Mouse (Mus musculus) liver, embryonic 16.5 days (tissue): ENCODE results near the gene Tmem107. TPM values are rescaled to one million over a fixed set of nuclear protein-coding genes. Genes with fewer than 3 reads are reported as not detected.

Experiments used
- ATAC-seq: fragments of 200-750 bp; cut with Nextera tagmentation; 2 replicates; pipeline ENCODE4 v1.8.0; 2017; ENCODE audit warnings: low read depth, mild to moderate bottlenecking, moderate number of reproducible peaks, moderate library complexity
- H3K27ac ChIP-seq: fragments of 300-500 bp; sonication (generic); 2 replicates; pipeline ENCODE4 v1.5.1; 2014; ENCODE audit warnings: mild to moderate bottlenecking, low read length
- H3K27me3 ChIP-seq: fragments of 300-500 bp; sonication (generic); 2 replicates; pipeline ENCODE4 v1.6.1; 2014; ENCODE audit warnings: low read depth, low read length, mixed read lengths; ENCODE audit not compliant: control insufficient read depth, insufficient read depth
- H3K36me3 ChIP-seq: fragments of 300-500 bp; sonication (generic); 2 replicates; pipeline ENCODE4 v1.6.1; 2014; ENCODE audit warnings: mild to moderate bottlenecking; ENCODE audit not compliant: control insufficient read depth, insufficient read depth
- H3K4me1 ChIP-seq: fragments of 300-500 bp; sonication (generic); 2 replicates; pipeline ENCODE4 v1.6.1; 2014; ENCODE audit warnings: low read depth, low read length, mixed read lengths; ENCODE audit not compliant: control insufficient read depth
- H3K4me2 ChIP-seq: fragments of 300-500 bp; sonication (generic); 2 replicates; pipeline ENCODE4 v1.6.1; 2014; ENCODE audit warnings: low read depth, low read length, mixed read lengths
- H3K4me3 ChIP-seq: fragments of 300-500 bp; sonication (generic); 2 replicates; pipeline ENCODE4 v1.5.1; 2014; ENCODE audit warnings: low read depth, mild to moderate bottlenecking, low read length
- H3K9ac ChIP-seq: fragments of 300-500 bp; sonication (generic); 2 replicates; pipeline ENCODE4 v1.6.1; 2014; ENCODE audit warnings: low read depth, low read length
- H3K9me3 ChIP-seq: fragments of 300-500 bp; sonication (generic); replicated peaks from 2 replicates; pipeline ENCODE4 v1.6.1; 2016; ENCODE audit warnings: low read length; ENCODE audit not compliant: control insufficient read depth
- whole genome bisulfite sequencing: fragments of 180-500 bp; shearing (Covaris S2); extraction: QIAGEN DNeasy Blood & Tissue Kit; methylation state at CpG from one replicate; pipeline ENCODE4 v1.1.7; 2014; ENCODE audit not compliant: insufficient replicate concordance; 5-methylcytosine and 5-hydroxymethylcytosine counted together
- polyA plus RNA-seq: library from polyadenylated mRNA; unstranded; fragments of >200 nt; fragmentation: Nextera tagmentation; extraction: Ambion mirVana; gene quantifications from 2 replicates; pipeline ENCODE4 v1.2.1, GENCODE M21; 2015

The Tmem107 gene
- polyA plus RNA-seq, 1 experiment from 2014 or later, result 21.7 TPM

DNA sequence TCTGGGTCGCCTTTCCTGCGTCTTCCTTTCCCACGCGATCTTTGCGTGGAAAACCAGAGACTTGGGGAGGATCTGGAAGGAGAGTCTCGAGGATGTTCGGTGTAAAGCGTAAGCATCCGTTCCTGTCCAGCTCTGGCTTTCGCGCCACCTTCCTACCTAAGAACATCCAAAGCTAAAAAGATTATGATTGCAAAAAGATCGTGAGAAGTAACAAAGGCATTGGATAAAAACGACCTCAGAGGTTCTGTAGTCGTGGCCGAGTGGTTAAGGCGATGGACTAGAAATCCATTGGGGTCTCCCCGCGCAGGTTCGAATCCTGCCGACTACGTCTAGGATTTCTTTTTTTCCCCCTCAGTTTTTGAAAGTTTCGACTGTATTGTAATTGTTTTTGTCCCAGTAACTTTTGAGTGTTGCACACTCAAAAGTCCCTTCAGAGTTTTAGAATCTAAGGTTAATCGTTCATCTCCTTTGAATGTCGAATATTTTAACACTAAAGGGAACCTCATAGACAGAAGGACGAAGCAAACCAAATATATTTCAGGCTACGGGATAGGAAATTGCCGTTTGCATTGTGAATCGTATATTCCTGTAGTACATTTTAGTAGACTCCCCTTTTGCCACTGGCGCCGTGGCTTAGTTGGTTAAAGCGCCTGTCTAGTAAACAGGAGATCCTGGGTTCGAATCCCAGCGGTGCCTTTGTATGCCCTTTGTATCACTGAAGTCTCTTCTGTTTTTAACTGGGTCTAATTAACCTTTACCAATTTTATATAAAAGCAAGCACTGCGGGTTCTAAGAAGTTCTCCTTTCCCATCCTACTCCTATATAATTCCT lies 33.2 kb upstream of the Tmem107 start:
- Histone ChIP-seq H3K9ac (peak overlapping the region; percentile 69), H3K4me1 (peaks cover 33% of the 10 kb centered on the region)
- under 1% methylated on average over 34 of the region's 34 CpGs for WGBS

DNA sequence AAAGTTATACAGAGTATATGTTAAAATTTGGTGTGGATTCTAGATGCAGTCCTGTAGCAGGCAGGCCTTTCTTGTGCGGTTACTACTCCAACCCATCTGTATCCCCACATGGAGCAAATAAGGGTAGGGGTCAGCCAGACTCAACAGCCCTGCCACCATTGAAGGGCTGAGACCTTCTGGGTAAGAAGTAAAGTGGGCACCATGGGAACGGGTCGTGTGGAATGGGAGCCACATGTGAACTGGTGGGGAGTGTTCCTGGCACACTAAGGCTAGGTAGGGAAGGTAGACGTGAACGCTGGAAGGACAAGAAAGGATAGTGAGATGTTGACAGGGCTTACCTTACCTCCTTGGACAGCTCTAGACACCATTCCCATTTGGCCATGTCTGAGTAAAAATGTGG lies 32.4 kb upstream of the Tmem107 start:
- no peak overlapping the region for H3K27ac ChIP-seq
- peaks cover 33% of the 10 kb centered on the region for H3K4me1 ChIP-seq
- H3K36me3 ChIP-seq, result no peaks in the 10 kb centered on the region; the same call in 1 of the 2 replicates
- H3K4me2 ChIP-seq, result no peak overlapping the region
- no peaks in the 10 kb centered on the region for H3K27me3 ChIP-seq
- 62% methylated on average over 5 of the region's 5 CpGs for WGBS
- H3K9me3 ChIP-seq, result no peaks in the 10 kb centered on the region
- H3K4me3 ChIP-seq, result no peak overlapping the region
- no peak overlapping the region for H3K9ac ChIP-seq
- ATAC-seq, result no peak

More for the DNA sequence above, 33.2 kb upstream of the Tmem107 start:
- peaks cover 2% of the 10 kb centered on the region; the same call in 1 of the 2 replicates for H3K36me3 ChIP-seq
- peak; percentile 40 for ATAC-seq
- H3K9me3 ChIP-seq, result no peaks in the 10 kb centered on the region
- peak overlapping the region; percentile 75 for H3K27ac ChIP-seq
- no peaks in the 10 kb centered on the region for H3K27me3 ChIP-seq
- H3K4me3 ChIP-seq, result peak overlapping the region; percentile 75
- peak overlapping the region; percentile 91 for H3K4me2 ChIP-seq

DNA sequence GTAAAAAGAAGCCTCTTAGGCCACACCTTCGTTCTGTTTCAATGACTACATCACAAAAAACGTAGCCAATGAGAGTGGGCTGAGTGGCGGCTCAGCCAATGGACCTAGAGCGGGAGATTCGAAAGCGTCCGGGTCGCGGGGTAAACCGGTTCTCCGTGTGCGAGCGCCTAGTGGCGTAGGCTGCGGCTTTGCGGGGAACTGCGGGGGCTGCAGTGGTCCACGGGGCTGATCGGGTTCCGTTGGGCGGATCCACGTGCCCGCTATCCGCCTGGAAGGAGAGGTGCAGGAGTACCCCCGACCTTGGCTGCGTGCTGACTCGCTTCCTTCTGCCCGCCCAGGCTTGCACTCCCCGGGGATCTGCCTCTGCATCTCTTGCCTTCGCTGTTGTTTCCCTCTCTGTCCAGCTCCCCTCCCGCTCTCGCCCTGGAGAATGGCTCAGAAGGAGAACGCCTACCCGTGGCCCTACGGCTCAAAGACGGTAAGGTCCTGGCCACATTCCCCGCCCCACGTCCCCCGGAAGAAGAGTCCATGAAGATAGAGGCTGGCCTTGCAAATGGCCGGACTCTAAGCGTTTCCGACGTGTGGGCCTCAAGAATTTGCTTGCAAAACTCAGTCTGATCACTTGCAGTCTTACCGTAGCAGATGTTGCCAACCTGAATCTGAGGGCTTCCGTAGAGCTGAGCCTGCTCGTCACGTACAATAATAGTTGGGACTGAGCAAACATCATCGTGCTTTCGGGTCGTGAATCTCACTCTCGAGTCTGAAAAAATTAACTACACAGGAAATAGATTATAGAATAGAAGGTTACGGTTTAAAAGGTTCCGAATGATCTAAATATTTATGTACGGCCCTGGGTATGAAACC lies 24.8 kb upstream of the Tmem107 start, which contains the start of gene Aurkb:
Aurkb (plus strand) TSS at position 117 of the 864 bp plus-strand sequence.
- WGBS, result under 1% methylated on average over 54 of the region's 54 CpGs
- H3K36me3 ChIP-seq, result peaks cover 33% of the 10 kb centered on the region
- H3K4me1 ChIP-seq, result peaks cover 26% of the 10 kb centered on the region
- no peaks in the 10 kb centered on the region for H3K27me3 ChIP-seq
- H3K27ac ChIP-seq, result peak within 1 kb of the TSS; percentile 92
- H3K4me3 ChIP-seq, result peak within 1 kb of the TSS; percentile 77
- ATAC-seq, result peak; percentile 80
- no peaks in the 10 kb centered on the region for H3K9me3 ChIP-seq
- H3K4me2 ChIP-seq, result peak within 1 kb of the TSS; percentile 77
- H3K9ac ChIP-seq, result peak within 1 kb of the TSS; percentile 88

DNA sequence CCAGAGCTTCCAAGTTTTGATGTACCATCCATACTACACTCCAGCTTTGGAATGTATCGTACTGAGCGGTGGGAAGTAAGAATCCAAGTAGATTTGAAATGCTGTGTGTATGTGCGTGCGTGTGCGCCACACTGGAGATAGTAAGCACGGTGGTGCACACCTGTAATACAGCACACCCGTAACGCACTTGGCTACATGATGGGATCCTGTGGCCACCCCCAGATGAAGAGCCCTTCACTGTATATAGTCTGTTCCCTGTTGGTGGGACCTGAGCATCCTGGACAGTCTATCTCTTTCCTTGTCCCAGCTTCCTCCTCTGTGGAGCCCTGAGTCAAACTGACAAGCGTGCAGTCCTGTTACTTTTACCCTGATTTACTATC lies 24.2 kb upstream of the Tmem107 start:
- ATAC-seq, result no peak

DNA sequence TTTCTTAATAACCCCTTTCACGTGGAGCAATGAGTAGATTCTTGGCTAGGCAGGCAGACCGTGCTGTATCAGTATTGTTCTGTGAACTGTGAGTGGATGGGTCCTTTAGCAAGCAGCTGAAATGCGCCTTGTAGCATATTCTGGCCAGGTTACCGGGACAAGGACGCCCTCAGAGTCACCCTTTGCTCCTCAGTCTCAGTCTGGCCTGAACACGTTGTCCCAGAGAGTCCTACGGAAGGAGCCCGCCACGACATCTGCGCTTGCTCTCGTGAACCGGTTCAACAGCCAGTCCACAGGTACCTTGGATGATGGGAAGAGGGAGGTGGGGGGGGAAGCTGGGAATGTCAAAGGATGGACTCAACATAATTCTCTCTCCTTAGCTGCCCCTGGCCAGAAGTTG lies 23.0 kb upstream of the Tmem107 start:
- H3K36me3 ChIP-seq, result peaks cover 44% of the 10 kb centered on the region
- peak overlapping the region; percentile 77 for H3K4me2 ChIP-seq
- no peak overlapping the region for H3K27ac ChIP-seq
- peaks cover 24% of the 10 kb centered on the region for H3K4me1 ChIP-seq
- H3K4me3 ChIP-seq, result peak overlapping the region; percentile 77
- ATAC-seq, result no peak
- H3K27me3 ChIP-seq, result no peaks in the 10 kb centered on the region
- no peaks in the 10 kb centered on the region for H3K9me3 ChIP-seq
- H3K9ac ChIP-seq, result peak overlapping the region; percentile 88
- WGBS, result 87% methylated on average over 12 of the region's 12 CpGs

More for the DNA sequence above, 24.2 kb upstream of the Tmem107 start:
- Histone ChIP-seq H3K4me1 (peaks cover 26% of the 10 kb centered on the region), H3K4me3 (peak overlapping the region; percentile 77), H3K4me2 (peak overlapping the region; percentile 77), H3K27me3 (no peaks in the 10 kb centered on the region), H3K9ac (peak overlapping the region; percentile 88), H3K27ac (peak overlapping the region; percentile 92), H3K36me3 (peaks cover 38% of the 10 kb centered on the region), H3K9me3 (no peaks in the 10 kb centered on the region)
- WGBS, result 6% methylated on average over 9 of the region's 9 CpGs

DNA sequence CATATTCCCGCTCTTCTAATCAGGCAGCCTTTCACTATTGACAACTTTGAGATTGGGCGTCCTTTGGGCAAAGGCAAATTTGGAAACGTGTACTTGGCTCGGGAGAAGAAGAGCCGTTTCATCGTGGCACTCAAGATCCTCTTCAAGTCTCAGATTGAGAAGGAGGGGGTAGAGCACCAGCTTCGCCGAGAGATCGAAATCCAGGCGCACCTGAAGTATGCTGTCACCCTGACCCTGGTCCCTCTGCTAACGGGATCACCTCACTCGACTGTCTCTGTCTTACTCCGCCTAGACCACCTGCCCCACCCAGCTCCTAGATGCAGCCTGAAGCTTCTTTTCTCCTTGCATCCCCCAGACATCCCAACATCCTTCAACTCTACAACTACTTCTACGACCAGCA lies 22.5 kb upstream of the Tmem107 start:
- H3K27ac ChIP-seq, result no peak overlapping the region
- H3K4me3 ChIP-seq, result peak overlapping the region; percentile 4
- H3K27me3 ChIP-seq, result no peaks in the 10 kb centered on the region
- ATAC-seq, result no peak
- peaks cover 44% of the 10 kb centered on the region for H3K36me3 ChIP-seq
- WGBS, result 87% methylated on average over 14 of the region's 14 CpGs
- peaks cover 24% of the 10 kb centered on the region for H3K4me1 ChIP-seq
- H3K9ac ChIP-seq, result no peak overlapping the region
- no peak overlapping the region for H3K4me2 ChIP-seq
- no peaks in the 10 kb centered on the region for H3K9me3 ChIP-seq

DNA sequence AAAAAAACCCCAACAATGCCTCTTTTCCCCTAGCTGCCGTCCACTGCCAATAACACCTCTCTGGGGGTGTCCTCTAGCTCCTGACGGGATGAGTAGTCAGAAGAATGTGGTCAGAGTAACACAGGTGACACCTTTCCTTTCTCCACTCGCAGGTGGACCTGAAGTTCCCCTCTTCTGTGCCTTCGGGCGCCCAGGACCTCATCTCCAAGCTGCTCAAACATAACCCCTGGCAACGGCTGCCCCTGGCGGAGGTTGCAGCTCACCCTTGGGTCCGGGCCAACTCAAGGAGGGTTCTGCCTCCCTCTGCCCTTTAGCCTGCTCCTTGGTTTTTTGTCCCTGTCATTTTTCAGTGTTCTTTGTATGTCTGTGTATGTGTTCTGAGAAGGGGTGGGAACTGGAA lies 19.9 kb upstream of the Tmem107 start:
- peaks cover 19% of the 10 kb centered on the region for H3K4me1 ChIP-seq
- H3K36me3 ChIP-seq, result peaks cover 44% of the 10 kb centered on the region
- H3K9ac ChIP-seq, result no peak overlapping the region
- no peak overlapping the region for H3K4me3 ChIP-seq
- H3K9me3 ChIP-seq, result no peaks in the 10 kb centered on the region
- 89% methylated on average over 8 of the region's 8 CpGs for WGBS
- ATAC-seq, result no peak
- H3K27me3 ChIP-seq, result no peaks in the 10 kb centered on the region
- H3K27ac ChIP-seq, result no peak overlapping the region
- no peak overlapping the region for H3K4me2 ChIP-seq

DNA sequence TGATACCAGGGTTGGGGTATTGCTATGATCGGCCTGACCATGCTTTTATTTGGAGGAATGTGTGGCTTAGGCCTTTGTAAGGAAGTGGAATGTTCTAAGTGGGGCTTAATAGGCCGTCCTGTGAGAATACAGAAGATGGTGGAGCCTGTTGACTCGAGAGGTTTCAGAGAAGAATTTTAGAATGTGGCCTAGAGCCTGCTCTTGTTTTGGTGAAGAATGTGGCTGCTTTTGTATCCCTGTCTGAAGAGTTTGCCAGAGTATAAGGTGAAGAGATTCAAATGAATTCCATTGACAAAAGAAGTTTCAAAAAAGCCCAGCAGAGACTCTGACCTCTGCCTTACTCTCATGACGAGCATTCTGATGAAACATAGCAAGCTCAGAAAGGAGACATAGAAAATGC lies 18.8 kb upstream of the Tmem107 start:
- Histone ChIP-seq H3K9ac (no peak overlapping the region), H3K27me3 (no peaks in the 10 kb centered on the region), H3K4me3 (no peak overlapping the region), H3K27ac (no peak overlapping the region), H3K4me1 (peaks cover 18% of the 10 kb centered on the region), H3K36me3 (peaks cover 44% of the 10 kb centered on the region), H3K9me3 (no peaks in the 10 kb centered on the region), H3K4me2 (no peak overlapping the region)
- no peak for ATAC-seq
- 87% methylated on average over 4 of the region's 4 CpGs for WGBS
